Mouse (Mus musculus): Measurements from ENCODE around the gene Wdr92. TPM values are rescaled to one million over a fixed set of nuclear protein-coding genes. Genes with fewer than 3 reads are reported as not detected.

Wdr92 gene
- total RNA-seq, 2 experiments from 2014 or later = 5.1 to 6.0 TPM

Other genes starting within 250 kb of the Wdr92 start
- 1 to 10 TPM; 1.9 to 2.6 TPM for gene Fbxo48, start 230.7 kb upstream of the Wdr92 start, total RNA-seq (2021)
- gene Cnrip1, start 130.5 kb upstream of the Wdr92 start, total RNA-seq (2021) = 100 to 1,000 TPM; 192 to 198 TPM
- gene Plek, start 129.7 kb upstream of the Wdr92 start, total RNA-seq (2021) = 1 to 10 TPM; 5.4 to 5.5 TPM
- gene Ppp3r1, start 22.8 kb upstream of the Wdr92 start, total RNA-seq (2021) = 100 to 1,000 TPM; 455 to 477 TPM
- 10 to 100 TPM; 30.9 to 35.5 TPM for gene Pno1, start 29.5 kb downstream of the Wdr92 start, total RNA-seq (2021)
- gene C1d, start 75.5 kb downstream of the Wdr92 start, total RNA-seq (2021) = 10 to 100 TPM; 63.4 to 67.1 TPM